Mouse (Mus musculus) liver, postnatal 0 days (tissue): Measurements from ENCODE around the gene Kbtbd13. TPM values are rescaled to one million over a fixed set of nuclear protein-coding genes. Genes with fewer than 3 reads are reported as not detected.
A peak's percentile ranks its signal among the peaks of the same experiment; 100 is the strongest.

ENCODE experiments used
- ATAC-seq: fragments of 200-750 bp; cut with Nextera tagmentation; 2 replicates; pipeline ENCODE4 v1.8.0; 2017; ENCODE audit warnings: mild to moderate bottlenecking, moderate library complexity
- DNase-seq: peaks from one replicate; pipeline ENCODE4 v3.0.0-alpha.2; 2016
- H3K27ac ChIP-seq: fragments of 300-500 bp; sonication (generic); 2 replicates; pipeline ENCODE4 v1.5.1; 2014; ENCODE audit warnings: antibody characterized with exemption, moderate library complexity, mild to moderate bottlenecking, low read depth
- H3K27me3 ChIP-seq: fragments of 300-500 bp; sonication (generic); 2 replicates; pipeline ENCODE4 v1.6.1; 2014; ENCODE audit warnings: low read length, control low read depth, mixed read lengths; ENCODE audit not compliant: insufficient read depth
- H3K36me3 ChIP-seq: fragments of 300-500 bp; sonication (generic); replicated peaks from 2 replicates; pipeline ENCODE4 v1.6.1; 2014; ENCODE audit warnings: mild to moderate bottlenecking, control low read depth, low read length, moderate library complexity, mixed read lengths; ENCODE audit not compliant: insufficient read depth
- H3K4me1 ChIP-seq: fragments of 300-500 bp; sonication (generic); 2 replicates; pipeline ENCODE4 v1.6.1; 2014; ENCODE audit warnings: antibody characterized with exemption, mild to moderate bottlenecking, control low read depth; ENCODE audit not compliant: insufficient read depth
- H3K4me2 ChIP-seq: fragments of 300-500 bp; sonication (generic); 2 replicates; pipeline ENCODE4 v1.6.1; 2014; ENCODE audit warnings: low read depth, mild to moderate bottlenecking, low read length, moderate library complexity, mixed read lengths
- H3K4me3 ChIP-seq: fragments of 300-500 bp; sonication (generic); 2 replicates; pipeline ENCODE4 v1.5.1; 2014; ENCODE audit warnings: low read depth, low read length
- H3K9ac ChIP-seq: fragments of 300-500 bp; sonication (generic); replicated peaks from 2 replicates; pipeline ENCODE4 v1.6.1; 2014; ENCODE audit warnings: mild to moderate bottlenecking, moderate library complexity
- H3K9me3 ChIP-seq: fragments of 300-500 bp; sonication (generic); 2 replicates; pipeline ENCODE4 v1.6.1; 2016; ENCODE audit warnings: mild to moderate bottlenecking, control low read depth, low read length, mixed read lengths
- CTCF ChIP-seq: sonication (generic); IDR thresholded peaks from 2 replicates; pipeline ENCODE4 v1.5.1; 2016; ENCODE audit warnings: antibody characterized with exemption, low read depth
- EP300 ChIP-seq: IDR thresholded peaks from 2 replicates; pipeline ENCODE4 v1.6.1; 2016; ENCODE audit warnings: antibody characterized with exemption, low read depth, mild to moderate bottlenecking
- WGBS: fragments of 180-500 bp; shearing (Covaris S2); extraction: QIAGEN DNeasy Blood & Tissue Kit; methylation state at CpG from one replicate; pipeline ENCODE4 v1.1.7; 2014; ENCODE audit not compliant: insufficient replicate concordance; 5-methylcytosine and 5-hydroxymethylcytosine counted together
- polyA plus RNA-seq: library from polyadenylated mRNA; unstranded; fragments of >200 nt; fragmentation: Nextera tagmentation; extraction: Ambion mirVana; gene quantifications from 2 replicates; pipeline ENCODE4 v1.2.1, GENCODE M21; 2015

The Kbtbd13 gene
- polyA plus RNA-seq, 1 experiment from 2014 or later: 0.11 TPM

- H3K27ac ChIP-seq: no peak overlapping the region
- no peaks in the 10 kb centered on the region for H3K4me1 ChIP-seq
- H3K36me3 ChIP-seq: no peaks in the 10 kb centered on the region
- no peaks in the 10 kb centered on the region for H3K27me3 ChIP-seq
- 58% methylated on average over 15 of the region's 15 CpGs for WGBS
- H3K9me3 ChIP-seq: no peaks in the 10 kb centered on the region
- no peak overlapping the region for H3K4me2 ChIP-seq
- no peak for ATAC-seq
- no peak for TF ChIP-seq CTCF
- DNase-seq: peak; percentile 32
- H3K9ac ChIP-seq: no peak overlapping the region
- H3K4me3 ChIP-seq: no peak overlapping the region
These were observed 13.1 kb upstream of the Kbtbd13 start for GRCm38 (mm10) chr9:65404331-65405183.

GRCm38 (mm10) chr9:65399934-65400333 lies 8.5 kb upstream of the Kbtbd13 start:
- 0 out of 2 replicates have a peak, but pooled peaks cover 5% of the 10 kb centered on the region for H3K27me3 ChIP-seq
- no peak overlapping the region for H3K4me3 ChIP-seq
- H3K36me3 ChIP-seq: no peaks in the 10 kb centered on the region
- no peak overlapping the region for H3K9ac ChIP-seq
- H3K27ac ChIP-seq: no peak overlapping the region
- DNase-seq (no peak), ATAC-seq (no peak)
- TF ChIP-seq CTCF (no peak), EP300 (no peak)
- peaks cover 9% of the 10 kb centered on the region for H3K4me1 ChIP-seq
- no peak overlapping the region for H3K4me2 ChIP-seq
- no peaks in the 10 kb centered on the region for H3K9me3 ChIP-seq
- 81% methylated on average over 6 of the region's 6 CpGs for WGBS

GRCm38 (mm10) chr9:65398279-65398678 lies 6.8 kb upstream of the Kbtbd13 start, which contains the start of gene Rasl12:
Gene Rasl12 (plus strand): TSS chr9:65398506.
- Histone ChIP-seq H3K36me3 (no peaks in the 10 kb centered on the region), H3K27me3 (0 out of 2 replicates have a peak, but pooled peaks cover 5% of the 10 kb centered on the region), H3K4me2 (peak within 1 kb of the TSS; percentile 76), H3K4me3 (peak within 1 kb of the TSS; percentile 35), H3K9ac (peak within 1 kb of the TSS; percentile 39; the same call in 1 of the 2 replicates), H3K4me1 (peaks cover 13% of the 10 kb centered on the region), H3K9me3 (no peaks in the 10 kb centered on the region), H3K27ac (no peak within 1 kb of the TSS)
- TF ChIP-seq CTCF (no peak), EP300 (no peak)
- 3% methylated on average over 23 of the region's 24 CpGs for WGBS
- peak; percentile 71 for DNase-seq
- ATAC-seq: peak; percentile 38; the same call in 1 of the 2 replicates

- no peak for ATAC-seq
- H3K9ac ChIP-seq: no peak overlapping the region
- peaks cover 31% of the 10 kb centered on the region for H3K27me3 ChIP-seq
- DNase-seq: no peak
- H3K4me3 ChIP-seq: no peak overlapping the region
- TF ChIP-seq EP300: no peak
- no peak for TF ChIP-seq CTCF
- H3K9me3 ChIP-seq: no peaks in the 10 kb centered on the region
- 52% methylated on average over 2 of the region's 2 CpGs for WGBS
- H3K27ac ChIP-seq: no peak overlapping the region
- H3K4me1 ChIP-seq: peaks cover 25% of the 10 kb centered on the region
- no peaks in the 10 kb centered on the region for H3K36me3 ChIP-seq
- no peak overlapping the region for H3K4me2 ChIP-seq
These were observed 2.9 kb upstream of the Kbtbd13 start for GRCm38 (mm10) chr9:65394360-65394759.

GRCm38 (mm10) chr9:65393606-65394005 lies 2.2 kb upstream of the Kbtbd13 start:
- H3K36me3 ChIP-seq: no peaks in the 10 kb centered on the region
- peaks cover 31% of the 10 kb centered on the region for H3K27me3 ChIP-seq
- no peak for TF ChIP-seq EP300
- TF ChIP-seq CTCF: no peak
- no peak for ATAC-seq
- H3K9ac ChIP-seq: no peak overlapping the region
- no peak overlapping the region for H3K4me2 ChIP-seq
- WGBS: 34% methylated on average over 2 of the region's 2 CpGs
- DNase-seq: no peak
- H3K27ac ChIP-seq: no peak overlapping the region
- H3K4me1 ChIP-seq: peaks cover 23% of the 10 kb centered on the region
- no peaks in the 10 kb centered on the region for H3K9me3 ChIP-seq
- no peak overlapping the region for H3K4me3 ChIP-seq

- Histone ChIP-seq H3K9me3 (no peaks in the 10 kb centered on the region), H3K27me3 (peaks cover 26% of the 10 kb centered on the region), H3K4me1 (peaks cover 16% of the 10 kb centered on the region), H3K4me2 (no peak overlapping the region), H3K4me3 (no peak overlapping the region), H3K9ac (no peak overlapping the region), H3K36me3 (no peaks in the 10 kb centered on the region), H3K27ac (peak overlapping the region; percentile 29; the same call in 1 of the 2 replicates)
- 15% methylated on average over 6 of the region's 6 CpGs for WGBS
- ATAC-seq (peak; percentile 91), DNase-seq (peak; percentile 78)
- TF ChIP-seq CTCF (peak; percentile 84), EP300 (no peak)
These were observed 1.3 kb upstream of the Kbtbd13 start for GRCm38 (mm10) chr9:65392638-65393364.
